Mouse (Mus musculus): ENCODE results near the gene Celsr2. TPM values are rescaled to one million over a fixed set of nuclear protein-coding genes. Genes with fewer than 3 reads are reported as not detected.

The Celsr2 gene
- polyA plus RNA-seq, 1 experiment from 2014 or later = 7.3 TPM

DNA sequence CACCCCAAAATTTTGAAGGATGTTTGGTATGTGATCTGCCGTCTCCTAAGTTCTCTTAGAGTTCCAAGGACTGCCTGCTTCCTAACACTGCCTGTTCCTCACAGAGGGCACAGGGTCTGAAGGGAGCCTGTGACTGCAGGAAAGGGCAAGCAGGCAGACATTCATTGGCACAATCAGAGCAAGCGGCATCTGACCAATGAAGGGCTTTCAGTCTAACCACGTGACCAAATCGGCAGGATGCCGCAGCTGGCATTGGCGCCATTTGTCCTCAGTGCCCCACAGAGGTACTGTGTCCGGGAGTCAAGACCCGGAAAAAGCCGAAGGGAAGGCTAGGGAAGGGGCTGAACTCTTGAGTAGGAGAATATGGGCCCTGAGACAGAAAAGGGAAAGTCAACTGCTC lies 48.2 kb downstream of the Celsr2 start:
- no peak overlapping the region for H3K27ac ChIP-seq
- no peak overlapping the region for H3K9ac ChIP-seq
- peak overlapping the region; percentile 34 for H3K4me2 ChIP-seq (replicated peaks)

DNA sequence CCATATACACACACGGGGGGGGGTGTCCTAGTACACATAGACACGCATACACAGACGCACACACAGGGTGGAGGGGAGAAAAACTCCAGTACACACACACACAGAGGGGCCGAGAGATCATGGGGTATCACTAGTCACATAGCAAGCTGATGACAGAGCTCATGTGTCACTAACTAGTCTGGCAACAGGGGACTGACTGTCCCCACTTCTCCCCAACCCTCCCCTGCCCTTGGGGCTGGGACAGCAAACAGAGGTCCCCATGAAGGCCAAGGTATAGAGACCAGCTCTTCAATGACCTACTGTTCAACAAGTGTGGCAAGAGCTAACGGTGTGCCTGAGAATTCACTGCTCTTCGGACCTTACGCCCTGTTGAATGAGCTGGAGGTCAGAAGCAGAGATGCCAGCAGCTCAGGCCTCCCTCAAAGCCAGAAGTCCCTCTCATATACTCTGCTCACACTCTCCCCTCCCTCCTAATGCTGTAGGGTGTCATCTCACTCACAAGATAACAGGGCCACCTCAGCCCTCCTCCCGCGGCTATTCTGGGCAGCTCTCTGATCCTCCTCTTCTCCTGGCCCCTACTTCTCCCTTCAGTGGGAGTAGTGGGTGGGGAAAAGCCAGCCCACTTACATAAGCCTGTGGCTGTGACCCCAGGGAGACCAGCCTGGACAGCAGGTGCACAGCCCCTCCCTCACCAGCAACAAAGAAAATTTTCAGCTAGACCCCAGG lies 50.9 kb downstream of the Celsr2 start, which contains the start of gene Mybphl:
Mybphl (plus strand) TSS at position 642 of the 726 bp plus-strand sequence.
- no peak within 1 kb of the TSS for H3K27ac ChIP-seq
- peaks cover 18% of the 10 kb centered on the region for H3K4me1 ChIP-seq
- 68% methylated on average over 9 of the region's 9 CpGs for WGBS
- no peak within 1 kb of the TSS for H3K4me2 ChIP-seq (replicated peaks)
- H3K36me3 ChIP-seq = no peaks in the 10 kb centered on the region
- no peaks in the 10 kb centered on the region for H3K27me3 ChIP-seq
- no peak for ATAC-seq (ENCODE audit: low FRiP score, low read depth)
- no peak within 1 kb of the TSS for H3K4me3 ChIP-seq
- no peak within 1 kb of the TSS for H3K9ac ChIP-seq
- H3K9me3 ChIP-seq = no peaks in the 10 kb centered on the region

More for the DNA sequence above, 48.2 kb downstream of the Celsr2 start:
- Histone ChIP-seq H3K9me3 (no peaks in the 10 kb centered on the region), H3K27me3 (no peaks in the 10 kb centered on the region), H3K4me3 (no peak overlapping the region), H3K4me1 (no peaks in the 10 kb centered on the region), H3K36me3 (no peaks in the 10 kb centered on the region)
- 44% methylated on average over 9 of the region's 9 CpGs for WGBS
- ATAC-seq (ENCODE audit: low FRiP score, low read depth) = no peak

DNA sequence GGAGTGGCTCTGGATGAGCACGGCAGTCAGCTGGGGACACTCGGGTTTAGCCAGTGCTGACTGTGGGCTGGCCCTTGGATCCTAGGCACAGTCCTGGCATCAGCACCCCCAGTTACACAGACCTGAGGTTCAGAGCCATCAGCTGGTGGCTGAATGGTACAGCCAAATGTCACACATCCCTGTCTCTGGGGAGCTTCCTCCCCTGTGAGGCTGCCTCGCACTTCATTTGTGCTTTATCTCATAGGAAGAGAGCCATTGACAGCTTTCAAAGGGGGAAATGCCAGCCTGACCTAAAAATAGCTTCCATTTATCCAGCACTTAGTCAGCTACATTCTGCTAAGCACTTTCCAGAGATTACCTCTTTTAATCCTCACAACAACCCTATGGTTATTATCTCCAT lies 51.7 kb downstream of the Celsr2 start:
- no peaks in the 10 kb centered on the region for H3K9me3 ChIP-seq
- peaks cover 18% of the 10 kb centered on the region for H3K4me1 ChIP-seq
- ATAC-seq (ENCODE audit: low FRiP score, low read depth) = no peak
- 66% methylated on average over 3 of the region's 3 CpGs for WGBS
- H3K27ac ChIP-seq = no peak overlapping the region
- H3K9ac ChIP-seq = no peak overlapping the region
- 0 out of 2 replicates have a peak, but pooled peaks cover 1% of the 10 kb centered on the region for H3K36me3 ChIP-seq
- no peak overlapping the region for H3K4me3 ChIP-seq
- H3K27me3 ChIP-seq = no peaks in the 10 kb centered on the region
- H3K4me2 ChIP-seq (replicated peaks) = no peak overlapping the region

DNA sequence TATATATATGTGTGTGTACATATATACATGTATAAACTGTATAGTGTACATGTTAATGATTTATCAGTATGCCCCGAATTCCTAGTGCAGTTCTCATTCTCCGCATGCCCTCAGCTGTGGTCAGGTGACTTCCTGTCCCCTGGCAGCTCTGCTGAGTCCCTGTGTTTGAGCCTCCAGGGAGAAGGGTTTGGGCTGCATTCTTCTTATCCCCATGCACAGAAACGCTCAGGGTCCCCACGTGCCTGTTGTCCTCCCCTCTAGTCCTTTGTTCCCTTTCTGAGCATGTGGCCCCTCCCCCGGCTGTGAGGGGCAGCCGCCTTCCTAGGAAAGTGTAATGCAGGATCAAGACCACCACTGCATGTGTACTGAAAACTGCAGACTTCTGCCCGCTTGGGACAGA lies 54.5 kb downstream of the Celsr2 start:
- peak; percentile 28; the same call in 1 of the 2 replicates for ATAC-seq (ENCODE audit: low FRiP score, low read depth)
- WGBS = 10% methylated on average over 7 of the region's 7 CpGs
- H3K4me3 ChIP-seq = no peak overlapping the region
- no peak overlapping the region for H3K9ac ChIP-seq
- no peaks in the 10 kb centered on the region for H3K9me3 ChIP-seq
- no peaks in the 10 kb centered on the region for H3K27me3 ChIP-seq
- peaks cover 18% of the 10 kb centered on the region for H3K4me1 ChIP-seq
- H3K4me2 ChIP-seq (replicated peaks) = 0 out of 2 replicates have a peak overlapping the region, but pooled peaks have one; percentile 21
- peaks cover 20% of the 10 kb centered on the region for H3K36me3 ChIP-seq
- H3K27ac ChIP-seq = peak overlapping the region; percentile 67

DNA sequence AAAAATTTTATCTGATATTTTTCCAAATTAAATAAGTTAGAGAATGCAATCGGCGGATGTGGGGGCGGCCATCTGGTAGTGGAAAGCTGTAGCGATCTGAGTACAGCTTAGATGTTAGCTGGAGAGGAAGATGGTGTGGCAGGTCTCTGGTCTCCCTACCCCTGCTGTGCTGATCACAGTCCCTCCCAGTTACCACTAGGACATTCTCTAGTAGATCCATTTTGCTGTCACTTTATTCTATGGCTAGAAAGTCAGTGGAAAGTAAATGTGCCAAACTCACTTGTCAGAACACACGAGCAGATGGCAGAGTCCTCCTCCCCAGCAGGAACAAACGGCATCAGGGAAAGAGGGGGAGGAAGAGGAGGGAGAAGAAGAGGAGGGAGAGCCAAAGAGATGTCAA lies 56.9 kb downstream of the Celsr2 start:
- Histone ChIP-seq H3K36me3 (peaks cover 44% of the 10 kb centered on the region), H3K4me3 (no peak overlapping the region), H3K27ac (no peak overlapping the region), H3K9me3 (no peaks in the 10 kb centered on the region), H3K27me3 (no peaks in the 10 kb centered on the region), H3K4me1 (peaks cover 18% of the 10 kb centered on the region), H3K9ac (no peak overlapping the region), H3K4me2 (replicated peaks) (no peak overlapping the region)
- ATAC-seq (ENCODE audit: low FRiP score, low read depth) = no peak
- 75% methylated on average over 6 of the region's 6 CpGs for WGBS

DNA sequence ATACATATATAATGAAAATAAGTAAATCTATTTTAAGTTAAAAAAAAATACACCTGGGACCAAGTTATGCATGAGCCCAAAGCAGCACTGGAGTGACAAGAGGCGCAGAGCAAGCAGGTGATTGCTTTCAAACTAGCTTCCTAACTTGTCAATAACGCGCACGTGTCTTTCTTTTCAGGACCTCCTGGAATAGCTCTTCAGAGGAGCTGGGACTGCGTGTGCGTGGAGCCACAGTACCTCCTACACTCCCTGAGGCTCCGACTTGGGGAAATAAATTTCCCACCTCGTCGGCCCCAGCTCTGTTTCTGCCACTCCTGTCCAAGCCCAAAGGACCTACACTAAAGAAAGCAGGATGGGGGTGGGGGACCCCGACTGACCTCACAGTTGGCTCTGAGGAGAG lies 58.3 kb downstream of the Celsr2 start:
- 84% methylated on average over 10 of the region's 10 CpGs for WGBS
- Histone ChIP-seq H3K27ac (no peak overlapping the region), H3K4me2 (replicated peaks) (no peak overlapping the region), H3K9ac (no peak overlapping the region), H3K27me3 (no peaks in the 10 kb centered on the region), H3K4me3 (no peak overlapping the region), H3K36me3 (peaks cover 51% of the 10 kb centered on the region), H3K9me3 (no peaks in the 10 kb centered on the region), H3K4me1 (peaks cover 18% of the 10 kb centered on the region)
- no peak for ATAC-seq (ENCODE audit: low FRiP score, low read depth)

DNA sequence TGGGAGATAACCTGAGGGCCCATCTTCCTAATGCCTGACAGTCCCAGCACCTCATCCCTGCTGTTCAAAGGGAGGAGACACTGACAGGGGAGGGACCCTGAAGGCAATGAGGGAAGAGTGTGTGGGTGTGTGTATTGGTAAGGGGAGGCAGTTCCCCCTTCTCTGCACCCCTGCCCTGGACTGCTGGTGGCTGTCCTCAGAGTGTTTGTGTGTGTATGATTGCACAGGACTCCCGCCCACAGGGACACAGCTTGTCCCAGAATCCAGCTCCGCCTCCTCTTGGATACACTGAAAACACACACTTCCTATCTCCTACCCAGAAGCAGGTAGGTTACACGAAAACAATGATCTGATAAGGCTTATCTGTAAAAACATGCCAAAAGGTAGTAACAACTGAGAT lies 60.1 kb downstream of the Celsr2 start:
- Histone ChIP-seq H3K36me3 (peaks cover 68% of the 10 kb centered on the region), H3K27ac (no peak overlapping the region), H3K4me3 (no peak overlapping the region), H3K4me2 (replicated peaks) (no peak overlapping the region), H3K9ac (no peak overlapping the region), H3K27me3 (no peaks in the 10 kb centered on the region), H3K9me3 (no peaks in the 10 kb centered on the region), H3K4me1 (peaks cover 2% of the 10 kb centered on the region)
- 96% methylated on average over 3 of the region's 3 CpGs for WGBS
- ATAC-seq (ENCODE audit: low FRiP score, low read depth) = no peak

DNA sequence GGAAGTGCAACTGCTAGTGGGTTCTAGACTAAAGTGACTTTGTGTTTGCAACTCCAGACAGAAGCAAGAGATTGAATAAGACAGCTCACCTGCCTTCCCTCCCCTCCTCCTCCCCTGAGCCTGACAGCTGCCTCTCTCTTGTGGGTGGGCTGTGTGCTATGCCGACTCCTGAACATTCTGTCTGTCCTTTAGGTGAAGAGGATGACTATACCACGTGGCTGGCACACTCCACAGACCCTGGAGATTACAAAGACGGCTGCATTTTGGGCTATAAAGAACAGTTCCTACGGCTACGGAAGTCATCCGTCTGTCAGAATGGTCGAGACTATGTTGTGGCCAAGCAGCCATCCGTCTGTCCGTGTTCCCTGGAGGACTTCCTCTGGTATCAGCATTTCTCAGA lies 67.0 kb downstream of the Celsr2 start:
- no peak overlapping the region for H3K4me3 ChIP-seq
- H3K36me3 ChIP-seq = peaks cover 79% of the 10 kb centered on the region
- H3K4me1 ChIP-seq = no peaks in the 10 kb centered on the region
- H3K9me3 ChIP-seq = no peaks in the 10 kb centered on the region
- 83% methylated on average over 9 of the region's 9 CpGs for WGBS
- no peak overlapping the region for H3K27ac ChIP-seq
- no peak overlapping the region for H3K4me2 ChIP-seq (replicated peaks)
- ATAC-seq (ENCODE audit: low FRiP score, low read depth) = no peak
- H3K9ac ChIP-seq = no peak overlapping the region
- no peaks in the 10 kb centered on the region for H3K27me3 ChIP-seq

DNA sequence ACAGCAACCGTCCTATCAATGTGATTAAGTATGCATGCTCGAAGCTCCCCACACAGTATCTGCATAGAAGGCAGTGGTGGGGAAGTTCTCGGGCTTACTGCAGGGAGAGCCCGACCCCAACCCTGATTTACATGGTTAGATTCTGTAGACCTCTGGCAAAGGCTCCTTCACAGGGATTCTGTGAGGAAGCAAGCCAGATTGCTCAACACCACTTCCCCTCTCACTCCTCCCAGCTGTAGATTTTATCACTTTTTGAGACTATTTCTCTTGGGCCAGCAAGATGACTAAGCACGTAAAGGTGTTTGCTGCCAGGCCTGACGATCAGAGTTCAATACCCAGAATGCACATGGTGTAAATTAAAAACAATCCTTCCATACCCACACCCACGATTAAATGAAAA lies 69.5 kb downstream of the Celsr2 start:
- Histone ChIP-seq H3K4me2 (replicated peaks) (no peak overlapping the region), H3K36me3 (peaks cover 83% of the 10 kb centered on the region), H3K4me3 (no peak overlapping the region), H3K9me3 (no peaks in the 10 kb centered on the region), H3K9ac (no peak overlapping the region), H3K27me3 (no peaks in the 10 kb centered on the region), H3K4me1 (no peaks in the 10 kb centered on the region), H3K27ac (no peak overlapping the region)
- ATAC-seq (ENCODE audit: low FRiP score, low read depth) = no peak
- 79% methylated on average over 7 of the region's 7 CpGs for WGBS

DNA sequence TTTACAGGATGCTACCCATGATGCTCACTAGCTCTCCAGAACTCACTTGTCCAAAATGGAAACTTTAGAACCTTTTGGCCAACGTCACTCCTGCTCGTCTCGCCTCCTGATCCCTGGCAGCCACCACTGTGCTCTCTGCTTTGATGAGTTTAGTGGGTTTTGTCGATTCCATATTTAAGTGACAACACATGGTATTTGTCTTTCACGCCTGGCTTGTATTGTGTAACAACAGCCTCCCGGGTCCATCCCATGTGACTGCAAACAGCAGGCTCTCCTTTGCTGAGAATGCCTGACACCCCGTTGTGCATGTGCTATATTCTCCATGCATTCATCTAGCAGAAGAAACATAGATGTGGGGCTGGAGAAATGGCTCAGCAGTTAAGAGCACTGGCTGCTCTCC lies 73.2 kb downstream of the Celsr2 start:
- WGBS = 70% methylated on average over 7 of the region's 7 CpGs
- H3K9me3 ChIP-seq = no peaks in the 10 kb centered on the region
- no peak for ATAC-seq (ENCODE audit: low FRiP score, low read depth)

DNA sequence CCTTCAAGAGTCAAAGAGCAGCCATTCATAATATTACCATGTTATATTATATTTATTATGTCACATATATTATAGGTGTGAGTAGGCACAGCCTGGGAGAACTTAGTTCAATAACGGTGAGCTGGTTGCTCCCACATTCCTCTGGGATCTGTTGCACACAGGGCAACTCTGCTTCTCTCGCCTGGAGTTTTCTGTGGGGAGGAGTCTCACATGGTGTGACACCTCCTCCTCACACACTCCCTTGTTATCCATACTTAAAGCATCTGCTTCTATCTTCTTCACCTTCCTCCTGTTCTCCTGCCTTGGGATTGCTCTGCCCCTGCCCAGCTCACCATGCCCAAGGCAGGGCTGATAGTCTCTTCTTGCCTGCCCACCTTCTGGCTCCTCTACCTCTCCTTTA lies 74.3 kb downstream of the Celsr2 start:
- Histone ChIP-seq H3K36me3 (peaks cover 72% of the 10 kb centered on the region), H3K4me3 (no peak overlapping the region)

More for the DNA sequence above, 73.2 kb downstream of the Celsr2 start:
- H3K4me1 ChIP-seq = no peaks in the 10 kb centered on the region
- no peak overlapping the region for H3K9ac ChIP-seq
- peaks cover 78% of the 10 kb centered on the region for H3K36me3 ChIP-seq
- no peak overlapping the region for H3K27ac ChIP-seq
- no peak overlapping the region for H3K4me3 ChIP-seq
- no peak overlapping the region for H3K4me2 ChIP-seq (replicated peaks)
- no peaks in the 10 kb centered on the region for H3K27me3 ChIP-seq

More for the DNA sequence above, 74.3 kb downstream of the Celsr2 start:
- H3K27me3 ChIP-seq = no peaks in the 10 kb centered on the region
- no peaks in the 10 kb centered on the region for H3K9me3 ChIP-seq
- ATAC-seq (ENCODE audit: low FRiP score, low read depth) = no peak
- H3K4me1 ChIP-seq = no peaks in the 10 kb centered on the region
- H3K9ac ChIP-seq = no peak overlapping the region
- WGBS = 91% methylated on average over 2 of the region's 2 CpGs
- no peak overlapping the region for H3K27ac ChIP-seq
- H3K4me2 ChIP-seq (replicated peaks) = no peak overlapping the region

All from limb, embryonic 13.5 days (tissue).